Mouse (Mus musculus) small intestine, adult 10 weeks (tissue): ENCODE data around the gene S100g. TPM values are rescaled to one million over a fixed set of nuclear protein-coding genes. Genes with fewer than 3 reads are reported as not detected.

Experiments
- polyA plus RNA-seq: library from polyadenylated mRNA; stranded (reverse); fragments of 350-450 nt; fragmentation: Illumina TruSeq; extraction: RNeasy Lipid Tissue Mini Kit (QIAGEN cat#74804); gene quantifications from one replicate; pipeline ENCODE4 v1.2.3, GENCODE M21; 2014; ENCODE audit warnings: low replicate concordance

Gene S100g
- polyA plus RNA-seq = 953 TPM

GRCm38 (mm10) chrX:162964383-162964782 is at the start of gene S100g:
Gene S100g (minus strand): TSS chrX:162964599.

Other genes starting within 250 kb of the S100g start
- gene Rbbp7, start 204.2 kb downstream of the S100g start, polyA plus RNA-seq = 232 TPM
- gene Txlng, start 135.1 kb downstream of the S100g start, polyA plus RNA-seq = 110 TPM
- gene Syap1, start 76.2 kb downstream of the S100g start, polyA plus RNA-seq = 269 TPM
- gene Ctps2, start 63.4 kb downstream of the S100g start, polyA plus RNA-seq = 40.0 TPM